ENCODE assay signal across 8 mouse cellular contexts in genomic region chr15:99803186-99803644, GRCm38 (mm10). TPM values are rescaled to one million over a fixed set of nuclear protein-coding genes. Genes with fewer than 3 reads are reported as not detected.
DNase-seq lines count a peak whose midpoint lies in the region; ATAC-seq and TF ChIP-seq lines count a peak whose summit lies in the region.

No protein-coding gene starts in this region.

- H3K4me2 ChIP-seq in intestine, embryonic 15.5 days (replicated peaks) = no peak overlapping the region
- no peak overlapping the region for H3K4me2 ChIP-seq in intestine, postnatal 0 days (replicated peaks; ENCODE audit: low read depth)
- 0 out of 2 replicates have a peak overlapping the region, but pooled peaks have one; percentile 1 for H3K4me2 ChIP-seq in heart, embryonic 12.5 days
- no peak overlapping the region for H3K4me2 ChIP-seq in limb, embryonic 14.5 days (replicated peaks; ENCODE audit: low read depth, low read length, severe bottlenecking)
- H3K4me2 ChIP-seq in neural tube, embryonic 15.5 days = no peak overlapping the region

- H3K9ac ChIP-seq in intestine, embryonic 15.5 days = no peak overlapping the region
- H3K9ac ChIP-seq in intestine, postnatal 0 days (ENCODE audit: low read depth, low read length) = no peak overlapping the region
- H3K9ac ChIP-seq in heart, embryonic 12.5 days = no peak overlapping the region
- H3K9ac ChIP-seq in limb, embryonic 14.5 days (ENCODE audit: low read depth, low read length, severe bottlenecking) = no peak overlapping the region; the same call in 1 of the 2 replicates
- no peak overlapping the region; the same call in 1 of the 2 replicates for H3K9ac ChIP-seq in neural tube, embryonic 15.5 days (replicated peaks)

- H3K9me3 ChIP-seq in intestine, embryonic 15.5 days = no peaks in the 10 kb centered on the region
- no peaks in the 10 kb centered on the region for H3K9me3 ChIP-seq in intestine, postnatal 0 days (ENCODE audit: control insufficient read depth)
- no peaks in the 10 kb centered on the region for H3K9me3 ChIP-seq in heart, embryonic 12.5 days (replicated peaks)
- H3K9me3 ChIP-seq in limb, embryonic 14.5 days (ENCODE audit: control insufficient read depth, low read length) = no peaks in the 10 kb centered on the region
- no peaks in the 10 kb centered on the region for H3K9me3 ChIP-seq in neural tube, embryonic 15.5 days (replicated peaks)

- peak; percentile 77 for DNase-seq in limb, embryonic 14.5 days (ENCODE audit: low spot score)
- no peak for DNase-seq in frontal cortex, adult 2 months (ENCODE audit: extremely low spot score in 1 of 2, low spot score in 1 of 2)
- no peak for DNase-seq in cerebellum, adult 2 months

- TF ChIP-seq CTCF in intestine, postnatal 0 days (IDR thresholded peaks at IDR 0.05; ENCODE audit: low read depth) = no peak
- no peak for TF ChIP-seq CTCF in bone marrow macrophage, adult 2 months (IDR thresholded peaks at IDR 0.05; ENCODE audit: low read depth, low read length)
- no peak for TF ChIP-seq CTCF in cerebellum, adult 2 months (IDR thresholded peaks at IDR 0.05; ENCODE audit: borderline replicate concordance, insufficient read depth, low read depth, low read length)

- H3K27ac ChIP-seq in intestine, embryonic 15.5 days = peak overlapping the region; percentile 27; the same call in 1 of the 2 replicates
- H3K27ac ChIP-seq in intestine, postnatal 0 days (ENCODE audit: low read depth, low read length) = no peak overlapping the region
- H3K27ac ChIP-seq in bone marrow macrophage, adult 2 months (ENCODE audit: insufficient read depth, low read depth, low read length) = 0 out of 2 replicates have a peak overlapping the region, but pooled peaks have one; percentile 22
- H3K27ac ChIP-seq in heart, embryonic 12.5 days (ENCODE audit: poor library complexity, severe bottlenecking) = peak overlapping the region; percentile 49
- H3K27ac ChIP-seq in limb, embryonic 14.5 days (replicated peaks; ENCODE audit: low read depth, low read length) = peak overlapping the region; percentile 28; the same call in 1 of the 2 replicates
- peak overlapping the region; percentile 61 for H3K27ac ChIP-seq in neural tube, embryonic 15.5 days (replicated peaks)
- H3K27ac ChIP-seq in cerebellum, adult 2 months (ENCODE audit: insufficient read depth, low read length) = no peak overlapping the region

- peaks cover 30% of the 10 kb centered on the region for H3K36me3 ChIP-seq in intestine, embryonic 15.5 days
- peaks cover 89% of the 10 kb centered on the region for H3K36me3 ChIP-seq in intestine, postnatal 0 days (ENCODE audit: control insufficient read depth, insufficient read depth)
- peaks cover 52% of the 10 kb centered on the region for H3K36me3 ChIP-seq in heart, embryonic 12.5 days
- peaks cover 66% of the 10 kb centered on the region for H3K36me3 ChIP-seq in limb, embryonic 14.5 days (ENCODE audit: control insufficient read depth, insufficient read depth, low read length)
- H3K36me3 ChIP-seq in neural tube, embryonic 15.5 days = peaks cover 11% of the 10 kb centered on the region; the same call in 1 of the 2 replicates

- H3K4me1 ChIP-seq in intestine, embryonic 15.5 days (replicated peaks) = peaks cover 4% of the 10 kb centered on the region
- no peaks in the 10 kb centered on the region for H3K4me1 ChIP-seq in intestine, postnatal 0 days (replicated peaks; ENCODE audit: control insufficient read depth, insufficient read depth, low read length)
- peaks cover 18% of the 10 kb centered on the region for H3K4me1 ChIP-seq in bone marrow macrophage, adult 2 months (ENCODE audit: control insufficient read depth, insufficient read depth, low read length)
- H3K4me1 ChIP-seq in heart, embryonic 12.5 days (replicated peaks) = peaks cover 35% of the 10 kb centered on the region
- H3K4me1 ChIP-seq in limb, embryonic 14.5 days (ENCODE audit: control insufficient read depth, insufficient read depth, low read length) = peaks cover 28% of the 10 kb centered on the region
- H3K4me1 ChIP-seq in neural tube, embryonic 15.5 days = peaks cover 55% of the 10 kb centered on the region
- peaks cover 4% of the 10 kb centered on the region for H3K4me1 ChIP-seq in cerebellum, adult 2 months (ENCODE audit: control insufficient read depth, insufficient read depth, low read length)

- H3K4me3 ChIP-seq in intestine, embryonic 15.5 days (replicated peaks) = no peak overlapping the region
- H3K4me3 ChIP-seq in intestine, postnatal 0 days (ENCODE audit: low read depth, low read length) = no peak overlapping the region
- H3K4me3 ChIP-seq in bone marrow macrophage, adult 2 months (ENCODE audit: insufficient read depth, low read length) = no peak overlapping the region
- no peak overlapping the region for H3K4me3 ChIP-seq in heart, embryonic 12.5 days
- H3K4me3 ChIP-seq in limb, embryonic 14.5 days (replicated peaks; ENCODE audit: low read length) = no peak overlapping the region
- H3K4me3 ChIP-seq in neural tube, embryonic 15.5 days (replicated peaks) = no peak overlapping the region
- no peak overlapping the region for H3K4me3 ChIP-seq in cerebellum, adult 2 months (replicated peaks; ENCODE audit: insufficient read depth, low read depth, low read length)

- TF ChIP-seq POLR2A in bone marrow macrophage, adult 2 months (IDR thresholded peaks at IDR 0.05; ENCODE audit: borderline replicate concordance, low read depth, low read length) = no peak
- TF ChIP-seq POLR2A in limb, embryonic 14.5 days (IDR thresholded peaks at IDR 0.05; ENCODE audit: borderline replicate concordance, extremely low read depth, insufficient read depth, insufficient read length) = no peak
- TF ChIP-seq POLR2A in cerebellum, adult 2 months (IDR thresholded peaks at IDR 0.05; ENCODE audit: borderline replicate concordance, insufficient read depth, low read length) = no peak

- no peaks in the 10 kb centered on the region for H3K27me3 ChIP-seq in intestine, embryonic 15.5 days (replicated peaks)
- H3K27me3 ChIP-seq in intestine, postnatal 0 days (replicated peaks; ENCODE audit: control insufficient read depth, insufficient read depth, low read length) = no peaks in the 10 kb centered on the region
- no peaks in the 10 kb centered on the region for H3K27me3 ChIP-seq in heart, embryonic 12.5 days (replicated peaks)
- H3K27me3 ChIP-seq in limb, embryonic 14.5 days (ENCODE audit: control insufficient read depth, insufficient read depth, low read length) = no peaks in the 10 kb centered on the region
- H3K27me3 ChIP-seq in neural tube, embryonic 15.5 days (replicated peaks) = no peaks in the 10 kb centered on the region
- H3K27me3 ChIP-seq in cerebellum, adult 2 months (ENCODE audit: control insufficient read depth, insufficient read depth, low read length) = no peaks in the 10 kb centered on the region

- ATAC-seq in intestine, embryonic 15.5 days = 0 out of 2 replicates have a peak, but pooled peaks have one; percentile 53
- no peak for ATAC-seq in intestine, postnatal 0 days
- peak; percentile 65 for ATAC-seq in heart, embryonic 12.5 days (ENCODE audit: insufficient number of reproducible peaks, low FRiP score)
- peak; percentile 39 for ATAC-seq in limb, embryonic 14.5 days (ENCODE audit: low FRiP score, low read depth)
- ATAC-seq in neural tube, embryonic 15.5 days (ENCODE audit: low FRiP score) = no peak

- WGBS in intestine, embryonic 15.5 days = 25% methylated on average over 6 of the region's 6 CpGs
- WGBS in intestine, postnatal 0 days = 31% methylated on average over 6 of the region's 6 CpGs
- WGBS in heart, embryonic 12.5 days = 11% methylated on average over 6 of the region's 6 CpGs
- WGBS in limb, embryonic 14.5 days = 11% methylated on average over 6 of the region's 6 CpGs
- 33% methylated on average over 6 of the region's 6 CpGs for WGBS in neural tube, embryonic 15.5 days
- 73% methylated on average over 6 of the region's 6 CpGs for WGBS in cerebellum, adult 2 months

RNA-seq across cellular contexts. Expression of gene Cers5, which starts 30.5 kb away (rescaled TPM):
- 48.1 and 49.5 TPM in 2 replicates for polyA plus RNA-seq in intestine, embryonic 15.5 days (2015; fragmentation: Nextera tagmentation; extraction: Ambion mirVana)
- polyA plus RNA-seq in intestine, postnatal 0 days (2015; fragmentation: Nextera tagmentation; extraction: Ambion mirVana) = 18.7 and 19.2 TPM in 2 replicates
- polyA plus RNA-seq in bone marrow macrophage, adult 2 months (2012; ENCODE audit: insufficient read depth, insufficient read length, missing spikeins) = 74.9 and 77.3 TPM in 2 replicates
- 53.9 and 55.4 TPM in 2 replicates for polyA plus RNA-seq in heart, embryonic 12.5 days (2016; fragmentation: Nextera tagmentation; extraction: Ambion mirVana)
- polyA plus RNA-seq in limb, embryonic 14.5 days (2012; rRNA removed) = 75.1 and 89.2 TPM in 2 replicates
- polyA plus RNA-seq in limb, embryonic 14.5 days (2014; fragmentation: Nextera tagmentation; extraction: Ambion mirVana) = 84.9 and 85.8 TPM in 2 replicates
- polyA plus RNA-seq in neural tube, embryonic 15.5 days (2015; fragmentation: Nextera tagmentation; extraction: Ambion mirVana) = 82.2 and 92.1 TPM in 2 replicates
- 45.7 and 48.0 TPM in 2 replicates for polyA plus RNA-seq in frontal cortex, adult 2 months (2012; rRNA removed)
- polyA plus RNA-seq in cerebellum, adult 2 months (2012; rRNA removed) = 40.2 and 45.5 TPM in 2 replicates

Comparison
In these comparisons a context has a peak if more than half of its experiments do, and no peak if none do; other contexts are left out.
1. ATAC-seq: peak in intestine, embryonic 15.5 days (single experiment), heart, embryonic 12.5 days (single experiment) and limb, embryonic 14.5 days (single experiment); none in intestine, postnatal 0 days (single experiment) and neural tube, embryonic 15.5 days (single experiment).
2. H3K27ac ChIP-seq: peak in intestine, embryonic 15.5 days (single experiment), bone marrow macrophage, adult 2 months (single experiment), heart, embryonic 12.5 days (single experiment), limb, embryonic 14.5 days (single experiment) and neural tube, embryonic 15.5 days (single experiment); none in intestine, postnatal 0 days (single experiment) and cerebellum, adult 2 months (single experiment).